ENCODE assay signal across 13 mouse cellular contexts in genomic region chr2:6142915-6143654, GRCm38 (mm10). TPM values are rescaled to one million over a fixed set of nuclear protein-coding genes. Genes with fewer than 3 reads are reported as not detected.
DNase-seq lines count a peak whose midpoint lies in the region; ATAC-seq and TF ChIP-seq lines count a peak whose summit lies in the region.
"Had no signal": no experiment of that assay in that cellular context is flagged by ENCODE, and none has a peak within 500 bp of the region (broad histone marks: within the 10 kb centered on the region; RNA-seq: fewer than 3 reads in every experiment).

No protein-coding gene starts in this region.

- H3K4me1 ChIP-seq in midbrain, postnatal 0 days (ENCODE audit: insufficient read depth, low read length), result no peaks in the 10 kb centered on the region
- H3K4me1 ChIP-seq in midbrain, embryonic 10.5 days, result peaks cover 2% of the 10 kb centered on the region; the same call in 1 of the 2 replicates
- no peaks in the 10 kb centered on the region for H3K4me1 ChIP-seq in embryonic facial prominence, embryonic 14.5 days (ENCODE audit: control insufficient read depth, insufficient read depth, low read length)

- ATAC-seq in midbrain, postnatal 0 days (ENCODE audit: low FRiP score), result no peak
- ATAC-seq in embryonic facial prominence, embryonic 14.5 days (ENCODE audit: low read depth), result no peak
- ATAC-seq: intestine, postnatal 0 days had no signal

- DNase-seq in kidney, postnatal 10 days, result peak; percentile 28
- DNase-seq in kidney, adult 9 months, result no peak
- DNase-seq in midbrain, postnatal 0 days (ENCODE audit: low spot score), result peak; percentile 51
- no peak for DNase-seq in midbrain, embryonic 10.5 days (ENCODE audit: low spot score)
- DNase-seq in embryonic facial prominence, embryonic 14.5 days (ENCODE audit: low spot score), result peak; percentile 49
- peak; percentile 15 for DNase-seq in right cerebral cortex, postnatal 14 days
- no peak for DNase-seq in heart, adult 11 months
- DNase-seq: adrenal gland, postnatal 36 days; cerebellum, adult 18-20 months; gastrocnemius, postnatal 10 days; heart, postnatal 10 days had no signal

- no peaks in the 10 kb centered on the region for H3K36me3 ChIP-seq in midbrain, postnatal 0 days (ENCODE audit: insufficient read depth, low read length)
- H3K36me3 ChIP-seq in midbrain, embryonic 10.5 days, result no peaks in the 10 kb centered on the region
- no peaks in the 10 kb centered on the region for H3K36me3 ChIP-seq in embryonic facial prominence, embryonic 14.5 days (ENCODE audit: control insufficient read depth, insufficient read depth, low read length)

- 63% methylated on average over 16 of the region's 16 CpGs for WGBS in midbrain, postnatal 0 days
- 80% methylated on average over 16 of the region's 16 CpGs for WGBS in midbrain, embryonic 10.5 days
- 70% methylated on average over 16 of the region's 16 CpGs for WGBS in embryonic facial prominence, embryonic 14.5 days

- TF ChIP-seq CTCF in midbrain, postnatal 0 days (IDR thresholded peaks at IDR 0.05), result no peak

- no peak overlapping the region for H3K27ac ChIP-seq in midbrain, postnatal 0 days (ENCODE audit: low read depth, low read length)
- no peak overlapping the region for H3K27ac ChIP-seq in midbrain, embryonic 10.5 days (replicated peaks)
- H3K27ac ChIP-seq in embryonic facial prominence, embryonic 14.5 days (replicated peaks; ENCODE audit: low read depth, low read length), result no peak overlapping the region
- H3K27ac ChIP-seq: liver, embryonic 14.5 days had no signal

- H3K4me3 ChIP-seq in midbrain, postnatal 0 days (ENCODE audit: low read depth, low read length), result no peak overlapping the region
- H3K4me3 ChIP-seq in midbrain, embryonic 10.5 days, result no peak overlapping the region
- no peak overlapping the region for H3K4me3 ChIP-seq in embryonic facial prominence, embryonic 14.5 days (ENCODE audit: low read depth, low read length)

- H3K4me2 ChIP-seq in midbrain, postnatal 0 days (ENCODE audit: low read depth, low read length, poor library complexity, severe bottlenecking), result no peak overlapping the region
- no peak overlapping the region for H3K4me2 ChIP-seq in embryonic facial prominence, embryonic 14.5 days (ENCODE audit: low read depth, low read length)

- no peak overlapping the region for H3K9ac ChIP-seq in midbrain, postnatal 0 days (replicated peaks; ENCODE audit: low read length, poor library complexity, severe bottlenecking)
- no peak overlapping the region for H3K9ac ChIP-seq in embryonic facial prominence, embryonic 14.5 days (ENCODE audit: low read depth, low read length)
- H3K9ac ChIP-seq: liver, embryonic 14.5 days had no signal

- no peaks in the 10 kb centered on the region for H3K9me3 ChIP-seq in midbrain, postnatal 0 days (ENCODE audit: low read length)
- H3K9me3 ChIP-seq in midbrain, embryonic 10.5 days (replicated peaks), result no peaks in the 10 kb centered on the region
- no peaks in the 10 kb centered on the region for H3K9me3 ChIP-seq in embryonic facial prominence, embryonic 14.5 days (ENCODE audit: control insufficient read depth, low read length)

- H3K27me3 ChIP-seq in midbrain, postnatal 0 days (ENCODE audit: insufficient read depth, low read length), result no peaks in the 10 kb centered on the region
- H3K27me3 ChIP-seq in midbrain, embryonic 10.5 days (ENCODE audit: low read depth, poor library complexity, severe bottlenecking), result no peaks in the 10 kb centered on the region
- H3K27me3 ChIP-seq in embryonic facial prominence, embryonic 14.5 days (replicated peaks; ENCODE audit: control insufficient read depth, insufficient read depth, low read length), result no peaks in the 10 kb centered on the region

RNA-seq across cellular contexts. Expression of gene Proser2, which starts 13.1 kb away (rescaled TPM):
- total RNA-seq in midbrain, postnatal 0 days (2014; rRNA removed), result 7.0 and 7.1 TPM in 2 replicates
- 7.2 and 7.4 TPM in 2 replicates for polyA plus RNA-seq in midbrain, postnatal 0 days (2015; fragmentation: Nextera tagmentation; extraction: Ambion mirVana)
- 3.2 and 3.3 TPM in 2 replicates for polyA plus RNA-seq in midbrain, embryonic 10.5 days (2016; fragmentation: Nextera tagmentation; extraction: Ambion mirVana)
- 9.9 and 10.8 TPM in 2 replicates for polyA plus RNA-seq in embryonic facial prominence, embryonic 14.5 days (2014; fragmentation: Nextera tagmentation; extraction: Ambion mirVana)

Comparison
In these comparisons a context has a peak if more than half of its experiments do, and no peak if none do; other contexts are left out.
1. DNase-seq: peak in kidney, postnatal 10 days (single experiment), midbrain, postnatal 0 days (single experiment), embryonic facial prominence, embryonic 14.5 days (single experiment) and right cerebral cortex, postnatal 14 days (single experiment); none in kidney, adult 9 months (single experiment), midbrain, embryonic 10.5 days (single experiment) and heart, adult 11 months (single experiment).